Mouse (Mus musculus): ENCODE measurements around the gene A4galt. TPM values are rescaled to one million over a fixed set of nuclear protein-coding genes. Genes with fewer than 3 reads are reported as not detected.

A4galt gene
- polyA plus RNA-seq (2017; shearing (Covaris generic)): 0.32 TPM

GRCm38 (mm10) chr15:83251176-83252004 is at the start of gene A4galt:
TSS of gene A4galt (minus strand) at chr15:83251774.

Other genes with a start within 250 kb of the A4galt start
- 1.9 TPM for gene Nfam1, start 218.5 kb downstream of the A4galt start, polyA plus RNA-seq (2017; shearing (Covaris generic))
- gene Serhl, start 162.3 kb downstream of the A4galt start, polyA plus RNA-seq (2017; shearing (Covaris generic)): 72.6 TPM
- gene Rrp7a, start 129.0 kb downstream of the A4galt start, polyA plus RNA-seq (2017; shearing (Covaris generic)): 83.8 TPM
- 155 TPM for gene Poldip3, start 102.4 kb downstream of the A4galt start, polyA plus RNA-seq (2017; shearing (Covaris generic))
- 89.0 TPM for gene Cyb5r3, start 79.2 kb downstream of the A4galt start, polyA plus RNA-seq (2017; shearing (Covaris generic))
- 10.5 TPM for gene Arfgap3, start 98.5 kb upstream of the A4galt start, polyA plus RNA-seq (2017; shearing (Covaris generic))
- 43.4 TPM for gene Pacsin2, start 212.8 kb upstream of the A4galt start, polyA plus RNA-seq (2017; shearing (Covaris generic))

Data from CD4-positive, CD25-positive, alpha-beta regulatory T cell (primary cell).